Mouse (Mus musculus) forebrain, embryonic 11.5 days (tissue): ENCODE data around the gene Aff3. TPM values are rescaled to one million over a fixed set of nuclear protein-coding genes. Genes with fewer than 3 reads are reported as not detected.

Experiments
- ATAC-seq: fragments of 200-750 bp; cut with Nextera tagmentation; replicated peaks from 2 replicates; pipeline ENCODE4 v1.8.0; 2017; ENCODE audit warnings: moderate TSS enrichment; ENCODE audit not compliant: low FRiP score
- DNase-seq: peaks from one replicate; pipeline ENCODE4 v3.0.0-alpha.2; 2017; ENCODE audit warnings: low spot score
- H3K27ac ChIP-seq: fragments of 300-500 bp; sonication (generic); 2 replicates; pipeline ENCODE4 v1.5.1; 2014; ENCODE audit warnings: low read depth, low read length
- H3K27me3 ChIP-seq: fragments of 300-500 bp; sonication (generic); 2 replicates; pipeline ENCODE4 v1.6.1; 2014; ENCODE audit warnings: mild to moderate bottlenecking, low read length, mixed read lengths; ENCODE audit not compliant: control insufficient read depth, insufficient read depth
- H3K36me3 ChIP-seq: fragments of 300-500 bp; sonication (generic); 2 replicates; pipeline ENCODE4 v1.6.1; 2014; ENCODE audit warnings: mild to moderate bottlenecking, low read length, moderate library complexity, mixed read lengths; ENCODE audit not compliant: control insufficient read depth, insufficient read depth
- H3K4me1 ChIP-seq: fragments of 300-500 bp; sonication (generic); replicated peaks from 2 replicates; pipeline ENCODE4 v1.6.1; 2014; ENCODE audit warnings: low read length, mixed read lengths; ENCODE audit not compliant: control insufficient read depth, insufficient read depth
- H3K4me2 ChIP-seq: fragments of 300-500 bp; sonication (generic); 2 replicates; pipeline ENCODE4 v1.6.1; 2014; ENCODE audit warnings: low read depth, mild to moderate bottlenecking, low read length, moderate library complexity, mixed read lengths; ENCODE audit not compliant: severe bottlenecking
- H3K4me3 ChIP-seq: fragments of 300-500 bp; sonication (generic); 2 replicates; pipeline ENCODE4 v1.5.1; 2014; ENCODE audit warnings: low read depth, low read length
- H3K9ac ChIP-seq: fragments of 300-500 bp; sonication (generic); 2 replicates; pipeline ENCODE4 v1.6.1; 2014; ENCODE audit warnings: low read length
- H3K9me3 ChIP-seq: fragments of 300-500 bp; sonication (generic); 2 replicates; pipeline ENCODE4 v1.6.1; 2016; ENCODE audit warnings: low read length, mixed read lengths; ENCODE audit not compliant: control insufficient read depth
- WGBS: fragments of 180-500 bp; shearing (Covaris S2); extraction: QIAGEN DNeasy Blood & Tissue Kit; methylation state at CpG from one replicate; pipeline ENCODE4 v1.1.7; 2014; 5-methylcytosine and 5-hydroxymethylcytosine counted together
- polyA plus RNA-seq: library from polyadenylated mRNA; unstranded; fragments of >200 nt; fragmentation: Nextera tagmentation; extraction: Ambion mirVana; gene quantifications from 2 replicates; pipeline ENCODE4 v1.2.1, GENCODE M21; 2014

Aff3 gene
- polyA plus RNA-seq, 1 experiment from 2014 or later, result 22.8 TPM

DNA sequence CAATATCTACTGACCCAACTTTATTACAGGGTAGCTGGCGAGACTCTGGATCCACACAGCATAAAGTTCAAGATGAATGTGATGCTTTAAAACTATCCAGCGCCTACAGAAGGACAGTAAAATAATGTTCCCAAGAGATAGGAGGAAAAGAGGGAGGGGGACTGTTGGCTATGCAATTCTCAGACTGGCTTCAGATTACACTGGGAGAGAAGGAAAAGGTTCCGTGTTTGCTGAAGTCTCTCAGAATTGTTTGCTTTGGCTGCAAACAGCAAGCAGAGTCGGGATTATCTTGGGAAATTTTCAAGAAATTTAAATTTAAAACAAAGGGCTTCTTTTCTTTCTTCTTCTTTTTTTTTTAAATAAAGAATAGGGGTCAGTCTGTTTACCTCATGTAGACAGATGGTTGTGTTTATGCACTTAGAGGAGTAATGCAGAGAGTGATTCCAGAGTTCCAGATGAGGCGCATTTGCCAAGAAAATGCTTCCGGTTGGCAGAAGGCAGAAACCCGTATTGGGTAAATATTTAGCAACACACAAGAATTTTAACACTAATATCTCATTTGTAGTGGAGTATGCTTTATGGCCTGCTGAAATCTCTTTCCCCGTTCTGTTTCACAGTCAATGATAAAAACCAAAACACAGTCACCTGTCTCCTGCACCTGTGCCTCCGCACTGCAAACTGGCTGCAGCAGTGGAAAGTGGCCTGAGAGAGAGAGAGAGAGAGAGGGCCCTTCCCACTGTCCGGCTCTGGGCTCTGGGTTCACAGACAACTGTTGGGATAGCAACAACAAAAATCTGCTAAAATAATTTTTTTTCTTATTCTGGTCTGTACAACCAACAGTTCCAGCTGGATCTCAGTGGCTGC lies 306.6 kb downstream of the Aff3 start:
- Histone ChIP-seq H3K9ac (no peak overlapping the region), H3K27ac (no peak overlapping the region)
- ATAC-seq, result no peak

DNA sequence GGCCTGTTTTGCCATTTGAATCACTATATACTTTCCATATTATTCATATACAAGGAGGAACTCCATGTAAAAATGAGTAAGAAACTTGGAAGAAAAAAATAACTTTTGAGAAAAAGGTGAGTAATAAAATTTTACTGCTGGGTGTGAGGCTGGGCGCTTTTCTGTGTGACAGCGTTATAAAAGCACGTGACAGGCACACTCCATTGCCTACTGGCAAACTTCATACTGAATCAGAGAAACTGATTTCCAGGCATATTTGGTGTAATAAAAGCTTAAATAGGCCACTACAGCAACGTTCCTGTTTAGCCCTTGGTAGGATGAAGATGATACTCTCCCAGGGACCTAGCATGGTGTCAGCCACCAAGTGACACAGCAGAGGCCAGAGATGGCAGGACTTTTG lies 310.2 kb downstream of the Aff3 start:
- Histone ChIP-seq H3K4me1 (no peaks in the 10 kb centered on the region), H3K27me3 (no peaks in the 10 kb centered on the region), H3K4me3 (no peak overlapping the region), H3K9me3 (no peaks in the 10 kb centered on the region), H3K4me2 (no peak overlapping the region), H3K36me3 (no peaks in the 10 kb centered on the region), H3K9ac (no peak overlapping the region), H3K27ac (no peak overlapping the region)
- no peak for ATAC-seq
- WGBS, result 89% methylated on average over 4 of the region's 4 CpGs
- DNase-seq, result no peak

More for the DNA sequence above, 306.6 kb downstream of the Aff3 start:
- Histone ChIP-seq H3K36me3 (no peaks in the 10 kb centered on the region), H3K27me3 (no peaks in the 10 kb centered on the region), H3K9me3 (no peaks in the 10 kb centered on the region), H3K4me3 (no peak overlapping the region), H3K4me1 (no peaks in the 10 kb centered on the region), H3K4me2 (no peak overlapping the region)
- no peak for DNase-seq
- 79% methylated on average over 10 of the region's 10 CpGs for WGBS

DNA sequence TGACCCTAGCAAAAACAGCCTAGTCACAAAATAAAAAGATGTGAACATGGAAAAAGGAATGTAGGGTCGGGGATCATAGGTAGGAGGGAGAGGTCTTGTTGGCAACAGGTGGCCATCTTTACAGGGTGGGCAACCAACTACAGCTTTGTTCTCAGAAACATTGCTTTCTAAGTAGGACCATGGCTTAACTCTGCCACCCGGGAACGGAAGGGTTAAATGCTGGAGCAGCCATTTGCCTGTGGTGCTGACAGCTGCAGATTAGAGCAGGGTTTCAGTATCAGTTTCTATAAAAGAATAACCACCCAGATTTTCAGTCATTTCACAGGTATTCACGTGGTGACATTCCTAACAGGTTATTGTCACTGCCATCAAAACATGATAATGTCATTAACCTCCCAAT lies 317.4 kb downstream of the Aff3 start:
- Histone ChIP-seq H3K4me3 (no peak overlapping the region), H3K4me2 (no peak overlapping the region), H3K27ac (no peak overlapping the region), H3K4me1 (no peaks in the 10 kb centered on the region), H3K36me3 (no peaks in the 10 kb centered on the region), H3K9me3 (no peaks in the 10 kb centered on the region), H3K9ac (no peak overlapping the region), H3K27me3 (no peaks in the 10 kb centered on the region)
- ATAC-seq (no peak), DNase-seq (no peak)
- 80% methylated on average over 4 of the region's 4 CpGs for whole genome bisulfite sequencing

DNA sequence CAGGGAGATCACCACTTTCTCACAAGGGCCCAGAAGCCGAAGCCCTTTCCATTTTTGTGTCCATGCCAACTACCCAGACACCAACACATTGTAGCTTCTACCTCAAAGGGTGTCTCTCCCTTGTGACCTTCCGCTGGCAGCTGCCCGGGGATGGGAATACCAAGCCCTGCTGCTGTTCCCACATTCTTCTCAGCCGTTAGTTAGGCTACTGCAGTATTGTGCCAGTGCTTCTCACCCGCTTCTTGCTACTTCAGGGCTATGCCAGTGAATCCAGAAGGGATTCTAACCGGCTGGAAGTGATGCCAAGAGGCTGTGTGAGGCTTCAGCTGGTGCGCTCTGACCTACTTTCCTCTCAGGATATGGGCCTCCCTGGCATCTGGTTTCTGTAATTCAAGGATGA lies 330.5 kb downstream of the Aff3 start:
- WGBS, result 90% methylated on average over 7 of the region's 7 CpGs
- ATAC-seq, result no peak

DNA sequence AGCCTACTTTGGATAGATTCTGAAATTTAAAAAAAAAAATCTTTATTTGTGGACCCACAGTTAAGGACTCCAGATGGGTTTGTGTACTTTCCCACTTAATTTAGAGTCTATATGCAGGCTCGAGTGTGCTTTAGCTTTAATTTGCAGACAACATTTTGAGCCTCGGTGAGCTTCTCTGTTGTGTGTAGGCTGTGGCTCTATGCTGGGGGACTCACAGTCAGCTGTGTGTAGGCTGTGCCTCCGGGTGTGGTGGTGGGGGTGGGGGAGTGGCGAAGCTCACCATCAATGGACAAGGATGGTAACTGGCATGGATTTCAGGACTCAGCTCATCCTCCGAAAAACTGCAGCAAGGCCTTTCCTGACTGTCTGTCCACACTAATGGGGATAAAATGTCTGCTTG lies 331.8 kb downstream of the Aff3 start:
- Histone ChIP-seq H3K9me3 (no peaks in the 10 kb centered on the region), H3K4me2 (no peak overlapping the region), H3K4me1 (peaks cover 3% of the 10 kb centered on the region; the same call in 1 of the 2 replicates), H3K27me3 (no peaks in the 10 kb centered on the region), H3K27ac (no peak overlapping the region), H3K9ac (no peak overlapping the region), H3K4me3 (no peak overlapping the region), H3K36me3 (no peaks in the 10 kb centered on the region)
- ATAC-seq (no peak), DNase-seq (no peak)
- 90% methylated on average over 5 of the region's 5 CpGs for WGBS

More for the DNA sequence above, 330.5 kb downstream of the Aff3 start:
- no peak overlapping the region for H3K4me2 ChIP-seq
- no peaks in the 10 kb centered on the region for H3K36me3 ChIP-seq
- H3K4me1 ChIP-seq, result peaks cover 3% of the 10 kb centered on the region; the same call in 1 of the 2 replicates
- no peaks in the 10 kb centered on the region for H3K27me3 ChIP-seq
- H3K27ac ChIP-seq, result no peak overlapping the region
- H3K9ac ChIP-seq, result no peak overlapping the region
- no peak for DNase-seq
- H3K9me3 ChIP-seq, result no peaks in the 10 kb centered on the region
- H3K4me3 ChIP-seq, result no peak overlapping the region

DNA sequence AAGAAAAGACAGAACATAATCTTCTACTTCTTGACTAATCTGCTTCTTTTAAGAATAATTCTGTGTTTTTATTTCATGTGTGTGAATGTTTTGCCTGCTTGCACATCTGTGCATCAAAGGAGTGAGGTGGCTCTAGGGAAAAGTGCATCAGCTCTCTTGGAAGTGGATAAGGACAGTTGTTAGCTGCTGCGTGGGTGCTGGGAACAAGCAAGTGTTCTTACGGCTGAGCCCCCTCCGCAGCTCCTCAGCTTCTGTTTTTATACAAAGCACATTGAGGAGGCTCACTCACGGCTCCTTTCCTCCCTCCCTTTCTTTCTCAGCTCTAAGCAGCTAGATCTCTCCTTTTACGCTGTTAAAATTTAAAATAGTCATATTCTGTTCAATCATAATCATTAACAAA lies 340.5 kb downstream of the Aff3 start:
- 64% methylated on average over 5 of the region's 5 CpGs for WGBS
- Histone ChIP-seq H3K27me3 (no peaks in the 10 kb centered on the region), H3K4me2 (no peak overlapping the region), H3K9ac (no peak overlapping the region), H3K4me1 (no peaks in the 10 kb centered on the region; the same call in 1 of the 2 replicates), H3K36me3 (no peaks in the 10 kb centered on the region), H3K4me3 (no peak overlapping the region), H3K27ac (no peak overlapping the region), H3K9me3 (no peaks in the 10 kb centered on the region)
- no peak for DNase-seq
- no peak for ATAC-seq

DNA sequence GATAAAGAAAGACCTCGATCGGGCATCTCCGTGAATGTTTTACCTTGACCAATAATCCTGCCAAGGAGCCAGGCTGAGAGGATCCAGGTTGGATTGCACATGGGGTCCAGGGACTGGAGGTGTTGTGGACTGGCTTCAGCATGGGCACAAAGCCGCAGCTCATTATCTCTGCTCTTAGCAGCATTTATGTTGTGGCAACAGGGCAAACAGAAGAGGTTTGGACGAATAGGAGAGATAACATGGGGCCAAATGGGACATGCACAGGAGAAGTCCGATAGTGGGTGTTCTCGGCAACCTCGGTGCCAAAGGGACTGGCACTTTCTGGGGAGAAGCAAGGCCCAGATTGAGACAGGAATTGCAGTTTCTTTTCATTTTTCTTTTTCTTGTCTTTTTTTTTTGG lies 342.9 kb downstream of the Aff3 start:
- no peaks in the 10 kb centered on the region for H3K36me3 ChIP-seq
- no peaks in the 10 kb centered on the region for H3K27me3 ChIP-seq
- ATAC-seq, result no peak
- no peak overlapping the region for H3K27ac ChIP-seq
- H3K9ac ChIP-seq, result no peak overlapping the region
- no peak for DNase-seq
- no peak overlapping the region for H3K4me2 ChIP-seq
- H3K9me3 ChIP-seq, result no peaks in the 10 kb centered on the region
- no peaks in the 10 kb centered on the region; the same call in 1 of the 2 replicates for H3K4me1 ChIP-seq
- no peak overlapping the region for H3K4me3 ChIP-seq
- WGBS, result 89% methylated on average over 8 of the region's 8 CpGs

DNA sequence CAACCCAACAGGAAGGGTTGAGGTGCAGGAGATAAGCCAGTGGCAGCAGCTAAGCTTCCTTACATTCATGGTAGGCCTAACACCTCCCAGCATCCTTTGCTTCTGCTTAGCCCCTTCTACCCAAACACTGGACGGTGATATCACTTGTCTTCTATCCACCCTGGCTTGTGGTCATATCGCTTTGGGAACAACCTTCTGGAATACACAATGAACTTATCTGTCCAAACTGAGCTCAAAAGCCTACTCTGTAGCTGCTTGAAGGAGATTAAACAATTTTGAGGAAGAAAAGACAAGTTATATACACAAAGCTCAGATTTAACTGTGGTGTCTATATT lies 343.8 kb downstream of the Aff3 start:
- 91% methylated on average over 2 of the region's 2 CpGs for WGBS
- H3K4me3 ChIP-seq, result no peak overlapping the region

More for the DNA sequence above, 343.8 kb downstream of the Aff3 start:
- ATAC-seq (no peak), DNase-seq (no peak)
- Histone ChIP-seq H3K4me1 (no peaks in the 10 kb centered on the region; the same call in 1 of the 2 replicates), H3K4me2 (no peak overlapping the region), H3K9ac (no peak overlapping the region), H3K27me3 (no peaks in the 10 kb centered on the region), H3K9me3 (no peaks in the 10 kb centered on the region), H3K36me3 (no peaks in the 10 kb centered on the region), H3K27ac (no peak overlapping the region)
